Mouse (Mus musculus): ENCODE measurements at regions not wholly inside any gene's neighbourhood (a gene's known extent, or its start where the extent isn't known, plus 50 kb on each side); places are given as distances from the start of the nearest gene placed in this dataset.
"Not testable (repeated sequence)": the region's sequence is repeated elsewhere in the genome, so short reads cannot be mapped to it uniquely, and the experiment has no call there.

GRCm38 (mm10) chr1:107807367-107807766 lies 217.6 kb downstream of the Serpinb8 start:
- H3K4me3 ChIP-seq; H3K27me3 ChIP-seq; H3K4me1 ChIP-seq; ATAC-seq (replicated peaks); H3K27ac ChIP-seq (replicated peaks); H3K36me3 ChIP-seq; H3K9me3 ChIP-seq; H3K4me2 ChIP-seq (replicated peaks); H3K9ac ChIP-seq (replicated peaks): not testable (repeated sequence)
- 96% methylated on average over 2 of the region's 2 CpGs for WGBS

- no peak overlapping the region for H3K4me2 ChIP-seq (replicated peaks)
Measured at GRCm38 (mm10) chr1:107811136-107811535, 221.3 kb downstream of the Serpinb8 start.

GRCm38 (mm10) chr1:107811859-107812258 lies 222.1 kb downstream of the Serpinb8 start:
- Histone ChIP-seq H3K4me2 (replicated peaks) (no peak overlapping the region), H3K27me3 (no peaks in the 10 kb centered on the region), H3K4me3 (no peak overlapping the region), H3K4me1 (no peaks in the 10 kb centered on the region), H3K9ac (replicated peaks) (no peak overlapping the region), H3K9me3 (no peaks in the 10 kb centered on the region), H3K36me3 (no peaks in the 10 kb centered on the region), H3K27ac (replicated peaks) (no peak overlapping the region)
- WGBS: 78% methylated on average over 2 of the region's 2 CpGs
- ATAC-seq (replicated peaks): no peak

More at GRCm38 (mm10) chr1:107811136-107811535, 221.3 kb downstream of the Serpinb8 start:
- no peak overlapping the region for H3K27ac ChIP-seq (replicated peaks)
- 82% methylated on average over 1 of the region's 1 CpGs for WGBS
- ATAC-seq (replicated peaks): no peak
- no peaks in the 10 kb centered on the region for H3K36me3 ChIP-seq
- H3K4me1 ChIP-seq: no peaks in the 10 kb centered on the region
- no peaks in the 10 kb centered on the region for H3K9me3 ChIP-seq
- no peak overlapping the region for H3K4me3 ChIP-seq
- no peak overlapping the region for H3K9ac ChIP-seq (replicated peaks)
- no peaks in the 10 kb centered on the region for H3K27me3 ChIP-seq

- no peaks in the 10 kb centered on the region for H3K27me3 ChIP-seq
- H3K4me1 ChIP-seq: no peaks in the 10 kb centered on the region
- H3K4me3 ChIP-seq: no peak overlapping the region
- H3K36me3 ChIP-seq: no peaks in the 10 kb centered on the region
- ATAC-seq (replicated peaks): no peak
- no peak overlapping the region for H3K4me2 ChIP-seq (replicated peaks)
- no peak overlapping the region for H3K9ac ChIP-seq (replicated peaks)
- 87% methylated on average over 5 of the region's 5 CpGs for WGBS
- no peak overlapping the region for H3K27ac ChIP-seq (replicated peaks)
- no peaks in the 10 kb centered on the region for H3K9me3 ChIP-seq
Measured at GRCm38 (mm10) chr1:107837877-107838276, 248.1 kb downstream of the Serpinb8 start.

- ATAC-seq (replicated peaks): no peak
- Histone ChIP-seq H3K36me3 (no peaks in the 10 kb centered on the region), H3K27me3 (no peaks in the 10 kb centered on the region), H3K9me3 (no peaks in the 10 kb centered on the region), H3K4me1 (no peaks in the 10 kb centered on the region), H3K4me2 (replicated peaks) (no peak overlapping the region), H3K27ac (replicated peaks) (no peak overlapping the region), H3K9ac (replicated peaks) (no peak overlapping the region), H3K4me3 (no peak overlapping the region)
- 66% methylated on average over 2 of the region's 2 CpGs for WGBS
Measured at GRCm38 (mm10) chr1:107852386-107852785, 262.6 kb downstream of the Serpinb8 start.

GRCm38 (mm10) chr1:107853001-107853400 lies 263.2 kb downstream of the Serpinb8 start:
- H3K4me1 ChIP-seq: no peaks in the 10 kb centered on the region
- H3K4me3 ChIP-seq: no peak overlapping the region
- no peak overlapping the region for H3K27ac ChIP-seq (replicated peaks)
- no peak overlapping the region for H3K9ac ChIP-seq (replicated peaks)
- ATAC-seq (replicated peaks): no peak
- H3K9me3 ChIP-seq: no peaks in the 10 kb centered on the region
- H3K27me3 ChIP-seq: no peaks in the 10 kb centered on the region
- no peaks in the 10 kb centered on the region for H3K36me3 ChIP-seq
- H3K4me2 ChIP-seq (replicated peaks): no peak overlapping the region
- WGBS: 89% methylated on average over 4 of the region's 4 CpGs

- no peak overlapping the region for H3K4me2 ChIP-seq (replicated peaks)
Measured at GRCm38 (mm10) chr1:107897743-107898437, 308.1 kb downstream of the Serpinb8 start.

GRCm38 (mm10) chr1:107899261-107899660 lies 309.5 kb downstream of the Serpinb8 start:
- Histone ChIP-seq H3K4me1 (peaks cover 11% of the 10 kb centered on the region), H3K9me3 (no peaks in the 10 kb centered on the region), H3K27ac (replicated peaks) (no peak overlapping the region), H3K4me2 (replicated peaks) (no peak overlapping the region), H3K27me3 (no peaks in the 10 kb centered on the region), H3K9ac (replicated peaks) (no peak overlapping the region), H3K4me3 (no peak overlapping the region), H3K36me3 (no peaks in the 10 kb centered on the region)
- WGBS: 49% methylated on average over 4 of the region's 4 CpGs
- peak; percentile 79; the same call in 1 of the 2 replicates for ATAC-seq (replicated peaks)

More at GRCm38 (mm10) chr1:107897743-107898437, 308.1 kb downstream of the Serpinb8 start:
- Histone ChIP-seq H3K27me3 (no peaks in the 10 kb centered on the region), H3K4me1 (peaks cover 11% of the 10 kb centered on the region), H3K9ac (replicated peaks) (no peak overlapping the region), H3K36me3 (no peaks in the 10 kb centered on the region), H3K9me3 (no peaks in the 10 kb centered on the region), H3K4me3 (no peak overlapping the region), H3K27ac (replicated peaks) (peak overlapping the region; percentile 74)
- WGBS: 24% methylated on average over 3 of the region's 3 CpGs
- peak; percentile 41; the same call in 1 of the 2 replicates for ATAC-seq (replicated peaks)

- no peaks in the 10 kb centered on the region for H3K27me3 ChIP-seq
- H3K4me1 ChIP-seq: peaks cover 11% of the 10 kb centered on the region
- no peaks in the 10 kb centered on the region for H3K36me3 ChIP-seq
- H3K9me3 ChIP-seq: no peaks in the 10 kb centered on the region
- ATAC-seq (replicated peaks): no peak
- WGBS: 50% methylated on average over 2 of the region's 2 CpGs
- no peak overlapping the region for H3K4me2 ChIP-seq (replicated peaks)
- no peak overlapping the region for H3K4me3 ChIP-seq
- H3K9ac ChIP-seq (replicated peaks): no peak overlapping the region
- H3K27ac ChIP-seq (replicated peaks): 0 out of 2 replicates have a peak overlapping the region, but pooled peaks have one; percentile 3
Measured at GRCm38 (mm10) chr1:107900449-107900848, 310.6 kb downstream of the Serpinb8 start.

- Histone ChIP-seq H3K27ac (replicated peaks) (no peak overlapping the region), H3K9ac (replicated peaks) (no peak overlapping the region), H3K4me3 (no peak overlapping the region), H3K27me3 (no peaks in the 10 kb centered on the region), H3K4me1 (peaks cover 11% of the 10 kb centered on the region), H3K4me2 (replicated peaks) (no peak overlapping the region), H3K36me3 (no peaks in the 10 kb centered on the region), H3K9me3 (no peaks in the 10 kb centered on the region)
- ATAC-seq (replicated peaks): no peak
- 40% methylated on average over 1 of the region's 1 CpGs for WGBS
Measured at GRCm38 (mm10) chr1:107900913-107901312, 311.1 kb downstream of the Serpinb8 start.

GRCm38 (mm10) chr1:107908236-107909063 lies 318.6 kb downstream of the Serpinb8 start:
- no peaks in the 10 kb centered on the region for H3K36me3 ChIP-seq
- H3K27ac ChIP-seq (replicated peaks): no peak overlapping the region
- H3K4me1 ChIP-seq: peaks cover 4% of the 10 kb centered on the region
- no peak overlapping the region for H3K4me2 ChIP-seq (replicated peaks)
- no peaks in the 10 kb centered on the region for H3K27me3 ChIP-seq
- peak; percentile 87 for ATAC-seq (replicated peaks)
- no peaks in the 10 kb centered on the region for H3K9me3 ChIP-seq
- WGBS: 13% methylated on average over 4 of the region's 4 CpGs
- H3K4me3 ChIP-seq: no peak overlapping the region
- no peak overlapping the region for H3K9ac ChIP-seq (replicated peaks)

All from forebrain, embryonic 15.5 days (tissue).